Mouse (Mus musculus) ES-E14 (cell line): ENCODE data around the gene Timm8b.

ENCODE experiments used
- CHD2 ChIP-seq: IDR thresholded peaks from 2 replicates; pipeline ENCODE4 v1.6.1; 2014; ENCODE audit warnings: mild to moderate bottlenecking, low read depth, low read length, inconsistent platforms
- MAFK ChIP-seq: IDR thresholded peaks from 2 replicates; pipeline ENCODE4 v1.6.1; 2014; ENCODE audit warnings: mild to moderate bottlenecking, low read depth, low read length, inconsistent platforms; ENCODE audit not compliant: insufficient read depth

DNA sequence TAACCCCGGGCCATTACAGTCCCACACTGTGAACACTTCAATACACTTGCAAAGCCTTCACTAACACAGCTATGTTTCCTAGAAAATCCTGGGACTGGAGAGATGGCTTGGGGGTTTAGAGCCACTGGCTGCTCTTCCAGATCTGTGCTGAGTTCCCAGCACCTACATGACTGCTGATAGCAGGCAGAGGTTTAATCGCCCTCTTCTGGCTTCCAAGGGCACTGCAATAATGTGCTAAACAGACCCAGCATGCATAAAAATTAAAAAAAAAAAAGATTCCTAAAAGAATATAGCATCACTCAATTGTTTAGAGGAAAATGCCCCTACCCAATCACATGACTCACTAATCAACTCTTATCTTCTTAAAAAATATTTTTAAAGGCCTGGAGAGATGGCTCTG is 29.3 kb downstream of the Timm8b start:
- TF ChIP-seq CHD2 (no peak), MAFK (no peak)
